Mouse (Mus musculus): ENCODE data around the gene Prl7c1.
"Not testable (repeated sequence)": the region's sequence is repeated elsewhere in the genome, so short reads cannot be mapped to it uniquely, and the experiment has no call there.

The Prl7c1 gene

DNA sequence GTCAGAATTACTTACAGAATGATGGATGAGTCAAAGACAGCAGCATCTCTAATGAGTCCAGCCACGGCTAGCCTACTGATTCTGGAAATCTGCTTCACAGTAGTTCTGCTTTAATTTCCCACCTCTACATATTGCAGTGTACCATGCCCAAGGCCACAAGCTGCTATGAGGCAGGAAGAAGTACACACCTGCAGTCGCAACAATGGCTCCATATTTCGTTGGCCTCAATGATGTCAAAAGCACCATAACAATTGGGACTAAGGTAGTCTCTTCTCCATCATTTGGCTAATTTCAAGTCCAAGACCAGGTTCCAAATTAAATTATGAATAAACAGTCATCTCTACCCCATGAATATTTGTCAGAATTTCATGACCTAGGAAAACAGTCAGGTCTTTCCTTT is at the start of gene Prl7c1:
Gene Prl7c1 (minus strand): TSS at position 101 of the 400 bp plus-strand sequence.
- not testable (repeated sequence) for DNase-seq

DNA sequence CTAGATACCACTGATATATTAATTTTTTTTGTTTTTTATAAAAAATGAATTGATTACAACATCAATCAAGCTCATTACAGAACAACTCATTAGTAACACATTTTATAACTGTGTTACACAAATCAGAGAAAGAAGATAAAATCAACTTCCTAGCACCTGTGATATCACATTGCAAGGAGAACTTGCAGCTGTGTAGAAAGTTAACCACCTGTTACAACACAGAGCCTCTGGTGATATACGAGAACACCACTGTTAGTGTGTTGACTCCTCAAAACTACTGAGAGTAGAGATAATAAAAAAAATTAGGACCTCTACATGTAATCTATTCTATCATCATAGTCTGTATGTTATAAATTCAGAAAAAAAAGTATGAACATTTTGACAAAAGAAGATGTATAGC is 22.2 kb upstream of the Prl7c1 start:
- no peak for DNase-seq

DNA sequence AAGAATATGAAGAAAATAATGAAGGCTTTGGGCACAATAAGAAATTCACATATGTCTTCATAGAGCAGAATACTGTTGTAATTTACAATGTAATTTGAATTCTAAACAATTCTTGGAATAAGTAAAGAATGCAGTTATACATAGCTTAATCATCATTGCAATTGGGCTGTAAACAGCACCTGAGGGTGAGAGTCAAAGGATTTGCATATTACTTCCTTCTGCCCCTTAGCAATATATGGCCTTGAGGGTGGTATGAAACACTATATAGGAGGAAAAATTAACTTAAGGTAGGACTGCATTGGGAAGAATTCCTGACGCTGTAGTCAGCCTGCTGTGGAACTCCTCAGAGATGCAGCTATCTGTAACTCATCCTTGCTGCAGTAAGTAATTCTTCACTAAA is 20.8 kb upstream of the Prl7c1 start, which contains the start of gene Prl2a1:
Gene Prl2a1 (plus strand): TSS at position 301 of the 400 bp plus-strand sequence.
- DNase-seq = no peak

DNA sequence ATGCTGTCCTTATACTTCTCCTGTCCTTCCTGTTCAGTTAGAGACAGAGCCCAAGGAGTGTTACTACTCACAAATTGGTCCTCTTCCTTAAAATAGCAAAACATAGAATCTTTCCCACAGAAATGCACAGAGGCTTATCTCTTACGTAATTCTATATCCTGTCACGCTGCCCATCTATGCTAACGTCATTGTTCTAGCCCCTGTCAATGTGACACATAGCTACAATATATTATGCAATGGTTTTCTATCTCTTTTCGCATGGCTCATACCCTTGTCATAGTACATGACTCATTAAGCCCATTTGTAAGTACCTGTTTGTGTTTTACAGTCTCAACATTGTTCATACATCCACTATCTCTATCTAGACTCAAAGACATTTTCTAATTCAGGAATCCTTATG is 18.7 kb upstream of the Prl7c1 start:
- DNase-seq = no peak

DNA sequence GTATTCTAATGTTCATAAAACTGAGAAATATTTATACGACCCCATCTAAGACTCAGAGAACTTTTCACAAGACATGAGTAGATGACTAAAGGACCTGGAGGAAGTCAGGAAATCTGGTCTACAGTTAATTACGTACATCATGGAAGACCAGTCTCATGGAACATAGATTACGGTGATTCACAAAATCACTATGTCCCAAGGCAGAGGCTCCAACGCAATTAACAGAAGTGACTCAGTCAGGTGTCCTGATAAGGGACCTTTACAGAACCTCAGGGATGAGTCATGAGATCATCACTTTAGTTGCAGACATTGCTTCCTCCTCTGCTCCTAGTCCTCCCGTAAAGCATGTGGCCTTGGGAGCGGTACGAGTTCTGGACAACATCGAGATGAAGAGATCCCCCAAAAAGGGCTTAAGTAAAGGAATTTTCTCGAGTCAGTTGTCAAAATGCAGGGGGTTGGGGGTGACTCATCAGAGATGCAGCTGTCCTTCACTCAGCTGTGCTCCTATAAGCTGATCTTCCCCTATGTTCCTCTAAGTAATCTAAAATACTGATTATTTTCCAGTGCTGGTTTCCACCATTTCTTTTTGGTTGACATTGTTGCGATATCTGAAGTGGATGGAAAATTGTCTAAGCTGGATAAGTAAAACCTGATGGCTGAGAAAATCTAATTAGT is 46.0 kb downstream of the Prl7c1 start:
- DNase-seq = no peak

DNA sequence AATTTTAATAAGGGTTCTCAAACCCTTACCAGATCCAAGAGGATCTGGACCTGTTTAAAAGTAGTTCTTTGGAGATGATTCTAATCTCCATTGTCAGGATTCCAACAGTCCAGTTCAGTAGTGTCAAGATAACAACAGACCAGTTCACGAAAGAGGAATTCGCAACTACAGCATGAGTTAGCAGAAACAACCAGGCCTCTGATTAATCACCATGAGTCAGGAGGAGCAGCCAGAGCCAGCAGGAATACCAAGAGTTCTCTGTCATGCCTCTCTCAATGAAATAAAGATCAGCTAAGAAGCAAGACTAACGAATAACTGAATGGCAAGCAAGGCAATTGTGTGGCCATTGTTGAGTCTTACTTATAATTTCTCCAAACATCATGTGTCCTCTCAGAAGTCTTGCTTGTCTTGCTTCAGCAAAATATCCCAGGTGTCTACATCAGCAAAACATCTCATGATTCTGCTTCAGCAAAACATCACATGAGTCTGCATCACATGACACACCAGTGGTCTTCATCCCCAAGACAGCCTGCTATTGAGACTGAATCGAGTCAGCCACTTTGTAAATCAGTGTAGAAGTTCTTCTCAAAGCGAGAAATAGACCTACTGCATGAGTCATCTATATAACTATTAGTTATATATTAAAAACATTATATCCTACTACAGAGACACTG is 50.2 kb downstream of the Prl7c1 start:
- DNase-seq = not testable (repeated sequence)

DNA sequence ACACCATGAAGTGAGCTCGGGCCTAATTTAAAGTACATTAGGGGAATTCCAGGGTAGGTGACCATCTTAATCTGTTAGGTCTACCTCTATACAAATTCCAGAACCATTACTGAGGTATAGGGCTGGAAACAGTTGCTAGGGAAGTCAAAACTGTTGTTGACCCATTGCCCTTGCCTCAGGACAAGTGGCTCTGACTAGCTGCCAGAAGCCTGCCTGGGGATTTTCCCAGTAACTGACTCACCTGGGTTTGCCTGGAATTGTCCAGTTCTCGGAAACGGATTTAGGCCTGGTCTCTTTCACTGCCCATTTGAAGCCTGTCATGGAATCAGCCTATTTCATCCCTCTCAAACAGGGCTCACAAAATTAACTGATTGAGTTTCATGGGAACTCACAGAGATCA is 55.5 kb downstream of the Prl7c1 start:
- DNase-seq = peak; percentile 5
